8 mouse cellular contexts compared by ENCODE assay signal in the genomic region with DNA sequence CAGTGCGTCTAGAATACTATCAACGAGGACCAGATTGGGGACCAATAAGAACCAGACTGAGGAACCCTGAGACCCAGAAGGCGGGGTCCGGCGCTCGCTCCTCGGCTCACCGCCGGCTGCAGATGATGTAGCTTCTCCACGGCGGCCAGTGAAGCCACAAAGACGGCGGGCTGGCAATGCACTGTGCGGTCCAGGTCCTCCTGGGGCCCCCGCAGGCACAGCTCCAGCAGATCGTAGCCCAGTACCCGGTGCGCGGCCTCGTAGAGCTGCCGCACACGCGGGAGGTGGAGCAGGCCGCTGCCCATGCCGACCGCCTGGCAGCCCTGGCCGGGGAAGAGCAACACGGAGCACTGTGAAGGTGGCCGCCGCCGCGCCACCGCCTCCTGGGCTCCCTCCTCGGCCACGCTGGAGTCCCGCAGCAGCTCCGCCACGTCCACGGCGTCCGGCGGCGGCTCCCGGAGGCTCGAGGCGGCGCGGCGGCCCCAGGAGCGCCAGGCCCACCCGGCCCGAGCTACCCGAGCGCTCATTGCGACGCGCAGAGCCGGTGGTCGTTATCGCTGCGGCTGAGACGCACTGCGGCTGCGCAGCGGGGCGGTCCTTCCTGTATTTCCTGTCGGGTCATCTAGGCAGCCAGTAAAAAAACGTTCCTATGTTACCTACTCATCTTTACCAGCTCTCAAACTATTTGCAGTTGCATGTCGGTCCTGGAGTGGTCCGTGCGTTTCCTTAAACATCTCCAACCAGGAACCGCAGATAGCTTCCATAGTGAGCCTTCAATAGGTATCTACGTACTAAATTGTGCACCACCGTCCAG. TPM values are rescaled to one million over a fixed set of nuclear protein-coding genes. Genes with fewer than 3 reads are reported as not detected.
DNase-seq lines count a peak whose midpoint lies in the region; ATAC-seq lines count a peak whose summit lies in the region.

No protein-coding gene starts in this region.

- peaks cover 25% of the 10 kb centered on the region for H3K36me3 ChIP-seq in erythroblast, embryonic 14.5 days (ENCODE audit: control insufficient read depth)
- peaks cover 27% of the 10 kb centered on the region for H3K36me3 ChIP-seq in heart, embryonic 12.5 days
- H3K36me3 ChIP-seq in kidney, embryonic 16.5 days (ENCODE audit: insufficient read depth, low read length): peaks cover 12% of the 10 kb centered on the region

- ATAC-seq in heart, embryonic 12.5 days (ENCODE audit: insufficient number of reproducible peaks, low FRiP score): peak; percentile 92
- peak; percentile 89 for ATAC-seq in kidney, embryonic 16.5 days (ENCODE audit: low FRiP score, low TSS enrichment)

- H3K9ac ChIP-seq in heart, embryonic 12.5 days: peak overlapping the region; percentile 90
- H3K9ac ChIP-seq in kidney, embryonic 16.5 days (replicated peaks; ENCODE audit: low read length): peak overlapping the region; percentile 97

- peak; percentile 90 for DNase-seq in CD4-positive helper T cell, adult 2 months (ENCODE audit: low read depth, low spot score)
- peak; percentile 74 for DNase-seq in brain, embryonic 18.5 days (ENCODE audit: low read depth, low spot score)
- peak; percentile 94 for DNase-seq in liver
- peak; percentile 34 to 64 for DNase-seq in monocyte, adult 2 months (ENCODE audit: low read depth in 1 of 2, low spot score in 2 of 2)
- DNase-seq in spleen, postnatal 14 days (ENCODE audit: low spot score in 2 of 2): peak; percentile 79 to 82

- H3K27ac ChIP-seq in heart, embryonic 12.5 days (ENCODE audit: poor library complexity, severe bottlenecking): peak overlapping the region; percentile 90
- peak overlapping the region; percentile 93 for H3K27ac ChIP-seq in kidney, embryonic 16.5 days (ENCODE audit: low read length)

- H3K4me3 ChIP-seq in erythroblast, embryonic 14.5 days (replicated peaks): peak overlapping the region; percentile 94
- H3K4me3 ChIP-seq in heart, embryonic 12.5 days: peak overlapping the region; percentile 71
- H3K4me3 ChIP-seq in kidney, embryonic 16.5 days (ENCODE audit: low read length): peak overlapping the region; percentile 89

- peak overlapping the region; percentile 90 for H3K4me2 ChIP-seq in heart, embryonic 12.5 days
- peak overlapping the region; percentile 86 for H3K4me2 ChIP-seq in kidney, embryonic 16.5 days (replicated peaks; ENCODE audit: low read depth, low read length)

- H3K9me3 ChIP-seq in erythroblast, embryonic 14.5 days (ENCODE audit: control insufficient read depth, low read length): no peaks in the 10 kb centered on the region
- no peaks in the 10 kb centered on the region for H3K9me3 ChIP-seq in heart, embryonic 12.5 days (replicated peaks)
- no peaks in the 10 kb centered on the region for H3K9me3 ChIP-seq in kidney, embryonic 16.5 days (ENCODE audit: low read length)

- peaks cover 24% of the 10 kb centered on the region for H3K4me1 ChIP-seq in erythroblast, embryonic 14.5 days (ENCODE audit: control insufficient read depth)
- peaks cover 9% of the 10 kb centered on the region for H3K4me1 ChIP-seq in heart, embryonic 12.5 days (replicated peaks)
- peaks cover 6% of the 10 kb centered on the region for H3K4me1 ChIP-seq in kidney, embryonic 16.5 days (ENCODE audit: insufficient read depth, low read length)

- WGBS in heart, embryonic 12.5 days: under 1% methylated on average over 74 of the region's 74 CpGs
- under 1% methylated on average over 73 of the region's 74 CpGs for WGBS in kidney, embryonic 16.5 days

- H3K27me3 ChIP-seq in erythroblast, embryonic 14.5 days (ENCODE audit: control insufficient read depth): no peaks in the 10 kb centered on the region
- H3K27me3 ChIP-seq in heart, embryonic 12.5 days (replicated peaks): no peaks in the 10 kb centered on the region
- no peaks in the 10 kb centered on the region for H3K27me3 ChIP-seq in kidney, embryonic 16.5 days (ENCODE audit: insufficient read depth, low read length)

RNA-seq across cellular contexts. Expression of gene Tspo, which starts 8.0 kb away (rescaled TPM):
- polyA plus RNA-seq in erythroblast, embryonic 14.5 days (2012): 62.5 and 75.0 TPM in 2 replicates
- 119 and 125 TPM in 2 replicates for polyA plus RNA-seq in heart, embryonic 12.5 days (2016; fragmentation: Nextera tagmentation; extraction: Ambion mirVana)
- polyA plus RNA-seq in kidney, embryonic 16.5 days (2015; fragmentation: Nextera tagmentation; extraction: Ambion mirVana): 84.4 and 107 TPM in 2 replicates

RNA-seq across cellular contexts. Expression of gene Mcat, which starts 8.2 kb away (rescaled TPM):
- polyA plus RNA-seq in erythroblast, embryonic 14.5 days (2012): 0.91 and 2.0 TPM in 2 replicates
- 34.4 and 34.8 TPM in 2 replicates for polyA plus RNA-seq in heart, embryonic 12.5 days (2016; fragmentation: Nextera tagmentation; extraction: Ambion mirVana)
- 38.6 and 39.0 TPM in 2 replicates for polyA plus RNA-seq in kidney, embryonic 16.5 days (2015; fragmentation: Nextera tagmentation; extraction: Ambion mirVana)

RNA-seq across cellular contexts. Expression of gene Bik, which starts 28.7 kb away (rescaled TPM):
- not detected in 2 replicates for polyA plus RNA-seq in erythroblast, embryonic 14.5 days (2012)
- polyA plus RNA-seq in heart, embryonic 12.5 days (2016; fragmentation: Nextera tagmentation; extraction: Ambion mirVana): 31.2 and 35.4 TPM in 2 replicates
- 11.7 and 11.9 TPM in 2 replicates for polyA plus RNA-seq in kidney, embryonic 16.5 days (2015; fragmentation: Nextera tagmentation; extraction: Ambion mirVana)

RNA-seq across cellular contexts. Expression of gene Ttll12, which starts 39.6 kb away (rescaled TPM):
- polyA plus RNA-seq in erythroblast, embryonic 14.5 days (2012): 27.8 and 30.9 TPM in 2 replicates
- 29.2 and 29.3 TPM in 2 replicates for polyA plus RNA-seq in heart, embryonic 12.5 days (2016; fragmentation: Nextera tagmentation; extraction: Ambion mirVana)
- 38.9 and 40.8 TPM in 2 replicates for polyA plus RNA-seq in kidney, embryonic 16.5 days (2015; fragmentation: Nextera tagmentation; extraction: Ambion mirVana)

RNA-seq across cellular contexts. Expression of gene Ttll1, which starts 44.7 kb away (rescaled TPM):
- 0.13 TPM in 2 replicates for polyA plus RNA-seq in erythroblast, embryonic 14.5 days (2012)
- polyA plus RNA-seq in heart, embryonic 12.5 days (2016; fragmentation: Nextera tagmentation; extraction: Ambion mirVana): 24.5 and 25.4 TPM in 2 replicates
- 27.3 and 28.2 TPM in 2 replicates for polyA plus RNA-seq in kidney, embryonic 16.5 days (2015; fragmentation: Nextera tagmentation; extraction: Ambion mirVana)

Comparison
In these comparisons a context has a peak if more than half of its experiments do, and no peak if none do; other contexts are left out.
1. Peak in every context shown above with its lines: DNase-seq, ATAC-seq, H3K4me3 ChIP-seq and H3K27ac ChIP-seq.
2. RNA of gene Mcat, which starts 8.2 kb away (polyA plus RNA-seq): 38.6 to 39.0 TPM in kidney, embryonic 16.5 days and 34.4 to 34.8 TPM in heart, embryonic 12.5 days; 0.91 to 2.0 TPM in erythroblast, embryonic 14.5 days; every median in the first group is over 10 times any median in the second.
3. RNA of gene Bik, which starts 28.7 kb away (polyA plus RNA-seq): 31.2 to 35.4 TPM in heart, embryonic 12.5 days and 11.7 to 11.9 TPM in kidney, embryonic 16.5 days; not detected in erythroblast, embryonic 14.5 days; every median in the first group is over 10 times any median in the second.